Mouse (Mus musculus): Measurements from ENCODE around the gene Wdr76.
"Not testable (repeated sequence)": the region's sequence is repeated elsewhere in the genome, so short reads cannot be mapped to it uniquely, and the experiment has no call there.

Wdr76 gene

DNA sequence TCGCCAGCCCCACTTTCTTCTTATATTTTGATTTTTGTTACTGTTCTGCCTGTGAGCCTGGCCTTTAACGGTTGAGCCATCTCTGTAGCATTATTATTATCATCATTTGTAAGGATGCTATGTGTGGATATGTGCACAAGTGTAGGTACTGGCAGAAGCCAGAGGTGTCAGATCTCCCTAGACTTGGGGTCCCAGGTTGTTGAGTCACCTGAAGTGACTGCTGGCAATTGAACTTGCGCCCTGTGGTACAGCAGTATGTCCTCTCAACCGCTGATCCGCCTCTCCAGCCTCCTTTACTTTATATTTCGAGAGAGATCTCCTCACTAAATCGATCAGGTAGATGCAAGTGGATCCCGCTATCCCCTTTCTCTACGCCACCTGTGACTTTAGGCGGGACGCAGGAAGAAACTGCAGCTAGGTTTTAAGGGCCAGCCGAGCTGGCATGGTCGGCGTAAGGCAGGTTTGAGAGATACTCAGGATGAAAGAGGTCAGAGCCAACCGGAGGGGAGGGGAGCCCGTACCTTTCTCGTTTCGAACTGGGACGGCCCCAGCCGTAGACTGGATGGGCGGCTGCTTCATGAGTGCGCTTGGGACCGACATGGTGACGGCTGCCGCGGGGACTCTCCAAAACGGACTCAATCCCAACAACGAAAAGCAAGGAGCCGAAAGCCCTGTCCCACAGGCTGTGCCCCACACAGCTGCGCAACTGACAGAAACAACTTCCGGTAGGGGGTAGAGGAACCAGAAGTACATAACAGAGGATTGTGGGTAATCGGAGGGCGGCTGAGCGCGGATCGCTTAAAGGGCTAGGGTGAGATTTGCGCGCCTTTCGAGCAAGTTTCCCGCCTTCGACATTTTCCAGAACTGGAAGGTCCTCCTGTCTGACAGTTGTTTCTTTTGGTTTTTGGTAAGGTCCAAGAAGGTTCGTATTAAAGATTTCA is at the start of gene Wdr76, which contains the start of gene Mfap1a:
Gene Wdr76, plus strand, starts transcription at position 782 of the 941 bp plus-strand sequence.
Gene Mfap1a, minus strand, starts transcription at position 724 of the 941 bp plus-strand sequence.
- peak; percentile 96 for DNase-seq (ENCODE audit: low read depth, low spot score)

DNA sequence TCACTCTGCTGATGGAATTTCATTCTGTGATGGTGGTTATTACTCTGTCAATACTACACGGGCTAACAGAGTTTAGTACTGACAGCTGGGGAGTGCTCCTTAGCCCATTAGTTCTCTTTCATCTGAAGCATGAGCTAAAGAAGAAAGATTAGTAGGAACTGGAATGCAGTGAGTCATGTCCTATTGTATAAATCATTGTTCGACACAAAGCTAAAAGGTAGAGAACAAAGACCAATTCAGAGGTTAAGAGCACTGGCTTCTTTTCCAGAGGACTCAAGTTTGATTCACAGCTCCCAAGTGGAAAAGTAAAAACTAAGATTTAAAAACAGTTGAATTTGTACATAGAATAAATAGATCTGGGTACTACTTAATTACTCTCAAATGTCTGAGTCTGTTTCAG is 46.5 kb upstream of the Wdr76 start:
- DNase-seq (ENCODE audit: low read depth, low spot score): no peak

DNA sequence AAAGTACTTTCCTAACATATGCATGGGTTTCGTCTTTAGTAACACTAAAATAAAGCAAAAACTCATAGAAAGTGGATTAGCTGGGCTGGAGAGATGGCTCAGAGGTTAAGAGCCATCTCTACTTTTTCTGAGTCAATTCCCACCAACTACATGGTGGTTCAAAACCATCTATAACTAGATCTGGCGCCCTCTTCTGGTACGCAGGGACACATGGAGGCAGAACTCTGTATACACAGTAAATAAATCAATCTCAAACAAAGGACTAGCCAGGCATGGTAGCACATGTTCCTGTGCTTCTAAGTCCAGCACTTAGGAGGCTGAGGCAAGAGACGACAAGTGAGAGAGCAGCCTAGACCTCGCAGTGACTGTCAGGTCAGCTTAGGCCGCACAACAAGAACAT is 37.5 kb upstream of the Wdr76 start:
- not testable (repeated sequence) for DNase-seq (ENCODE audit: low read depth, low spot score)

DNA sequence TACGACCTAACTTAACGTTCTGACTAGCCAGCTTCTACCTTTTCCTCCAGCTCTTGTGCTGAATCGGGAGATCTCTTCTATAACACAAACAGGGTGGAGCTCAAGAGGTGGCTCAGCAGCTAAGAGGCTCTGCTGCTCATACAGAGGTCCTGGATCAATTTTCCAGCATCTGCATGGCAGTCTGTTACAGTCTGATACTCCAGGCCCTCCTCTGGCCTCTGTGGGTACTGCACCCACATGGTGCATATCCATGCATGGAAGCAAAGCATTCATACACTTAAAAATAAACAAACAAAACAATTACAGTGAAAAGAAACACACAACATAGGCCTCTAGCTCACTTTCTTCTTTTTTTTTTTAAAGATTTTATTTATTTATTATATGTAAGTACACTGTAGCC is 33.7 kb upstream of the Wdr76 start:
- not testable (repeated sequence) for DNase-seq (ENCODE audit: low read depth, low spot score)

DNA sequence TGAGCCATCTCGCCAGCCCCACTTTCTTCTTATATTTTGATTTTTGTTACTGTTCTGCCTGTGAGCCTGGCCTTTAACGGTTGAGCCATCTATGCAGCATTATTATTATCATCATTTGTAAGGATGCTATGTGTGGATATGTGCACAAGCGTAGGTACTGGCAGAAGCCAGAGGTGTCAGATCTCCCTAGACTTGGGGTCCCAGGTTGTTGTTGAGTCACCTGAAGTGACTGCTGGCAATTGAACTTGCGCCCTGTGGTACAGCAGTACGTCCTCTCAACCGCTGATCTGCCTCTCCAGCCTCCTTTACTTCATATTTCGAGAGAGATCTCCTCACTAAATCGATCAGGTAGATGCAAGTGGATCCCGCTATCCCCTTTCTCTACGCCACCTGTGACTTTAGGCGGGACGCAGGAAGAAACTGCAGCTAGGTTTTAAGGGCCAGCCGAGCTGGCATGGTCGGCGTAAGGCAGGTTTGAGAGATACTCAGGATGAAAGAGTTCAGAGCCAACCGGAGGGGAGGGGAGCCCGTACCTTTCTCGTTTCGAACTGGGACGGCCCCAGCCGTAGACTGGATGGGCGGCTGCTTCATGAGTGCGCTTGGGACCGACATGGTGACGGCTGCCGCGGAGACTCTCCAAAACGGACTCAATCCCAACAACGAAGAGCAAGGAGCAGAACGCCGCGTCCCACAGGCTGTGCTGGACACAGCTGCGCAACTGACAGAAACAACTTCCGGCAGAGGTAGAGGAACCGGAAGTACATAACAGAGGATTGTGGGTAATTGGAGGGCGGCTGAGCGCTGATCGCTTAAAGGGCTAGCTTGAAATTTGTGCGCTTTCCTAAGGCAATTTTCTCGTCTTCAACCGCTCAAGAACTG is 33.0 kb upstream of the Wdr76 start, which contains the start of gene Mfap1b:
Gene Mfap1b, minus strand, starts transcription at position 767 of the 879 bp plus-strand sequence.
- DNase-seq (ENCODE audit: low read depth, low spot score): peak; percentile 94

DNA sequence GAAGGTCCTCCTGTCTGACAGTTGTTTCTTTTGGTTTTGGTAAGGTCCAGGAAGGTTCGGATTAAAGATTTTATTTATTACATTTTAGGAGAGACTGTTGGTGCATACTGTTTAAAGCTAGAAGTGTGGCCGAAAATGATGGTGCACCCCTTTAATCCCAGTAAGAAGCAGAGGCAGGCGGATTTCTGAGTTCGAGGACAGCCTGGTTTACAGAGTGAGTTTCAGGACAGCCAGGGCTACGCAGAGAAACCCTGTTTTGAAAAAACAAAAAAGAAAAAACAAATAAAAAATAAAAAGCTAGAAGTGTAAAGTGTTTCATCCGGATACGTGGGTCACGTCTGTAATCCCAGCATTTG is 32.4 kb upstream of the Wdr76 start:
- DNase-seq (ENCODE audit: low read depth, low spot score): no peak

DNA sequence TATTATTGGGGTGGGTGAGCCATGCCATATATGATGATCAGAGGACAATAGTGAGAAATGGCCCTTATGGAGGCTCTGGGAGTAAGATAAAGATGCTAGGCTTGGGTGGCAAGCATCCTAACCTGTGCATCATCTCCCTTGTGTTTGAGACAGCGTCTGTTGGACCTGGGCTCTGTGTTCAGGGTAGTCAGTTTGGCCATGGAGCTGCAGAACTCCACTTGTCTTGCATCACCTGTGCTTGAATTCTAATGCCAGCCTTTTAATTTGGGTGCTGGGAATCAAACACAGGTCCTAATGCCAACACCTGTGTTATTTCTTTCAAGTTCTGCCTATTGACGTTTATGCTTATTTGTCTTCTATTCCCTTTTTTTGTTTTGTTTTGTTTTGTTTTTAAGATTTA is 31.2 kb upstream of the Wdr76 start:
- not testable (repeated sequence) for DNase-seq (ENCODE audit: low read depth, low spot score)

DNA sequence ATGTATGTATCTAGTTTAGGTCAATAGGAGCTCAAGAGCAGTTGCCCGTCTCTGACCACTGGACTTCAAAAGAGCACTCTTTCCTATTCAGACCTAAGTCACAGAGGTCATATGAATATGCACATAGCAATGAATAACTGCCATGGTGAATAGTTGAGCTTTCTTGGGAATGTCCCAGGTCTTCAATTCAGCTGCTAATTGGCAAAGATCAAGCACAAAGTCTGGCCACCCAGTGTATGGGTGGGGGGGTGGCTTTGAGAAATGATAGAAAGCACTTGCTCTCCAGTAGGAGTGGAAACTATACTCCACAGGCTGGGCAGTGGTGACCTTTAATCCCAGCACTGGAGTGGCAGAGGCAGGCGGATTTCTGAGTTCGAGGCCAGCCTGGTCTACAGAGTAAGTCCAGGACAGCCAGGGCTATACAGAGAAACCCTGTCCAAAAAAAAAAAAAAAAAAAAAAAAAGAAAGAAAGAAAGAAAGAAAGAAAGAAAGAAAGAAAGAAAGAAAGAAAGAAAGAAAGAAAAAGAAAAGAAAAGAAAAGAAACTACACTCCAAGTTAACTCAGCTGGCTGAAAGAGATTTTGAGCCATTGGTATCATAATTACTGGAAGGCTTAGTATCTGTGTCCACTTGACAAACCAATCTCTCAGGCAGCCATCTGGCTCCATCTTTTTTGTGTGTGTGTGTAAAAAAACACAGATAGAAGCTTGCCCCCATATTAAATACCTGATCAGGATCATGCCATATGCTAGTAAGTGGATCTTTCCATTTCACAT is 28.8 kb upstream of the Wdr76 start:
- peak; percentile 84 for DNase-seq (ENCODE audit: low read depth, low spot score)

DNA sequence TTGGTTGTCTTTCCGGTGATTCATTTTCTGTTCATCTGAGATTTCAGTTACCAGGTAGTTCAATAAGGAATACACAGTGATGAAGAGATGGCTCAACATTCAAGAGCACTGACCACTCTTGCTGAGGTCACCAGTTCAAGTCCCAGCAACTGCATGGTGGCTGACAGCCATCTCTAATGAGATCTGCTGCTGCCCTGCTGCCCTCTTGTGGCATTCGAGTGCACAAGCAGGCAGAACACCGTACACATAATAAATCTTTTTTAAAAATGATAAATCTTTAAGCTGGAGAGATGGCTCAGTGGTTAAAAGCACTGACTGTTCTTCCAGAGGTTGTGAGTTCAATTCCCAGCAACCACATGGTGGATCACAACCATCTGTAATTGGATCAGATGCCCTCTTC is 26.0 kb upstream of the Wdr76 start:
- peak; percentile 63 for DNase-seq (ENCODE audit: low read depth, low spot score)

DNA sequence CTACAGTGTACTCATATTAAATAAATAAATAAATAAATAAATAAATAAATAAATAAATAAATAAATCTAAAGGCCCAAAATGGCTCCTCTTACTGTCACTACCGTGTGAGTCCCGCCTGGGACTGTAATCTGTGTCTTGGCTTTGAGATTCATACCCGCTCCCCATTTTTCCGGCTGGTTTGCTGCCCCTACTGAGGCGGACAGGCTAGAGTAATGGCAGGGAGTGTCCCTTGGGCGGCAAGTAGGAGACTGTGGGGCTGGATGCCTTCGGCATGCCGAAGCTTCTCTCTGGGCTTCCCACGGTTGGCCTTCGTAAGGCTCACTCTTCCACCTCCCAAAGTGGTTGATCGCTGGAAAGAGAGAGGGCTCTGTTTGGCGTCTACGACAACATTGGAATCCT is 25.6 kb upstream of the Wdr76 start:
- not testable (repeated sequence) for DNase-seq (ENCODE audit: low read depth, low spot score)

DNA sequence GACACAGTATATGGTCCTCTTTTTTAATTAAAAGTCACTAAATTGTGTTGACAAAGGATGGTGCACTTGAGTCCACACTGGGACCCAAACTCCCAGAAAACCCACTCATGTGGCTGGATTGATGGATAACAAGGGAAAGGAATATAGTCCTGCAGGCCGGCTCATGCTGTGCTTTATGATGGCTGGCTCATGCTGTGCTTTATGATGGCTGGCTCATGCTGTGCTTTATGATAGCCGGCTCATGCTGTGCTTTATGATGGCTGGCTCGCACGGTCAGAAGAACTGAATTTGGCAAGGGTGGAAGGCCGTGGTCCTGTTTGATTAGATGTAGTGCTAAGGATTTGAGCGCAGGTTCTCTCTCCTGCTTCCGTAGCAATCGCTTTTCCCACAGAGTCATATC is 22.9 kb upstream of the Wdr76 start:
- peak; percentile 22 for DNase-seq (ENCODE audit: low read depth, low spot score)

DNA sequence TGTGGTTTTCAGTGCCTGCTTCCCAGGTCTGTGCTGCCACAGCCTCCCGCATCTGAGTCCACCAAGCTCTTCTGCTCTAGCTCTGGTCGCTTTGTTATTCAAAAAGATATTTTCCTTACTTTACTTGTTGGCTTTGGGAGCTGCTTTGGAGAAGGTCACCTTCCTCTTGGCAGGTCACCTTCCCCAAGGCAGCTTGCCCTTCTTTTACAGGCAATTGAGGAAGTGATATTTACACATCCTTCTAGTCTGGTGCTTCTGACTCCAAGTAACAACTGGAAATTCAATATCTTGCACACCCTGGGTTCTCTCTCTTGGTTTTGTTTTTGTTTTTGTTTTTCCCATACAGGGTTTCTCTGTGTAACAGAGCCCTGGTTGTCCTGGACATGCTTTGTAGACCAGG is 22.1 kb upstream of the Wdr76 start:
- DNase-seq (ENCODE audit: low read depth, low spot score): not testable (repeated sequence)

DNA sequence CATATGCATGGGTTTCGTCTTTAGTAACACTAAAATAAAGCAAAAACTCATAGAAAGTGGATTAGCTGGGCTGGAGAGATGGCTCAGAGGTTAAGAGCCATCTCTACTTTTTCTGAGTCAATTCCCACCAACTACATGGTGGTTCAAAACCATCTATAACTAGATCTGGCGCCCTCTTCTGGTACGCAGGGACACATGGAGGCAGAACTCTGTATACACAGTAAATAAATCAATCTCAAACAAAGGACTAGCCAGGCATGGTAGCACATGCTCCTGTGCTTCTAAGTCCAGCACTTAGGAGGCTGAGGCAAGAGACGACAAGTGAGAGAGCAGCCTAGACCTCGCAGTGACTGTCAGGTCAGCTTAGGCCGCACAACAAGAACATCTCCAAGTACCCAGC is 5.0 kb upstream of the Wdr76 start:
- DNase-seq (ENCODE audit: low read depth, low spot score): not testable (repeated sequence)

DNA sequence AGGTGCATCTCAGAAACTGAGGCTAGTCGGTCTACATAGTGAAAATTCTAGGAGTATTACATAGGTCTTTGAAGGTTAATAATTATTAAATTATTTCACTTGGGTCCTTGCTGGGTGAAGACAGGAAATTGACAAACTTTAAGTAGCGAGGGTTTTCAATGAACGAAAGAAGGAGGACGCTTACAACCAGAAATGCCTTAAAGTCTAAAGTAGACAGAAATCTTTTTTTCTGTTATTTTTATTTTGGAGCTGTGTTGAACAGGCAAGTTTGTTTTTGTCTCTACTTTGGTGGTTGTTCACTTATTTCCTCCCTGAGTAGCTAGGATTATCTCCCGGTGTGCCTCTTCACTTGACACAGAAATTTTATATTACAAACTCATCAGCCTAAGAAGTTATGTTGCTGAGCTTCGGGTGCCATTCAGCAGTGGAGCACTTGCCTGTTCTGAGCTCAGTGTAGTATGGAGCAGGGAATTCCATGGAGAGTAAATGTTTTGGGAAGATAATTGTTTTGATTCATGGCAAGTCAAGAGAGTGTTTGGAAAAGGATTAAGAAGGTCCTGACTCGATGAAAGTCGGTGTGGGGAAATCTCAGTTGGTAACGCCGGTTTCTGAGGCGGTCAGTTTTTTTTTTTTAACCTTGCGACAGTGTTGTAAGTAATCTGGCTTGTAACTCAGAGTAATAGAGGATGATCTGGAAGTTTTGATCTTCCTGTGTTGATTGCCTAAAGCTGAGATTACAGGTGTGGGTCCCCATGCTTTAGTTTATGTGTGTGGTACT is 839 bp downstream of the Wdr76 start:
- DNase-seq (ENCODE audit: low read depth, low spot score): no peak

DNA sequence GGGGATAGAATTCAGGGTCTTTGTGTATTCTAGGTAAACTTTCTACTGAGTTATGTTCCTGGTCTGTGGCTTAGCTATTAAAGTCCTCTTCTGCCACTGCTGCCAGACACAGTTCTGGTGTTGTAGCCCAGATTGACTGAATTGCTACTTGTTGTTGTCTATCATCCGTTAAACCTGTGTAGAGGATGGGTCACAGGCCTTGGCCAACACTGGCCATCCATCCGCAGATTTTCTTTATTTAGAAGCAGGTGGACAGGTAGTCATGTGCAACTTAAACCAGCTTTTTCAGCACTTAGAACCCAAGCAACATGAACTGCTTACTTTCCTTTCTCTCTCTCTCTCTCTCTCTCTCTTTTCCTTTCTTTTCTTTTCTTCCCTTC is 1.4 kb downstream of the Wdr76 start:
- no peak for DNase-seq (ENCODE audit: low read depth, low spot score)

DNA sequence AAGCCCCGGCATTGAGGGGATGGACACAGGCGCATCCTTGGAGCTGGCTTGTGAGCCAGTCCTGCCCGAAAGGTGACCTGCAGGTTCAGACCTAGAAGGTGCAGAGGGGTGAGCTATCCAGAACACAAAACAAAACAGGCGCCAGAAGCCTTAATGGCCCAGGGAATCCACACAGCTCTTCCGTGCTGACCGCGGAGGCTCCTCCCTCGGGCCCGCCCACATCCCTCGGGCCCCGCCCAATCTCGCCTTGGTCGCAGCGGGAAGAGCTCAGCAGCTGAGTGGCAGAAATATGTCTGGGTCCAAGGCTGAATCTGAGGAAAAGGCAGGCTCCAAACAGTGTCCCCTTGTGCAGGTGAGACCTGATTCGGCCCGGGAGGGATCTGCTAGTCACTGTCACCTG is 3.1 kb downstream of the Wdr76 start:
- DNase-seq (ENCODE audit: low read depth, low spot score): peak; percentile 92

DNA sequence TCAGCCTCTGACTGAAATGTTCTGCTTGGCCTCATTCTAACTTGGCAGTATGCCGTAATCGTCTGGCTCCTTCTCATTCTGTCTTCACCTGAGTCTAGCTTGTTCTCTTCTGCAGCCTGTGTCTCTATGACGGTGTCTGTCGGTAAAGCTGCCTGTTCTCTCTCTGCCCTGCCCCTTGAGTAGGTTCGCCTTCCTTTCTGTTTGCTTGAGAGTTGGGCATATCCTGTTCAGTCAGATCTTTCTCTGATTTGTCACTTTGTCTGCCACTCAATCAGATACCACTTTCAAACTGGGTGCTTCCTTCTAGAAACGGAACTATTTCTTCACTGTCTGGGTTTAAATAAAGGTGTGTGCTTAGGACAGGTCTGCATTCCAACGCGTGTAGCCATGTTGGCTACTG is 4.9 kb downstream of the Wdr76 start:
- DNase-seq (ENCODE audit: low read depth, low spot score): peak; percentile 25

DNA sequence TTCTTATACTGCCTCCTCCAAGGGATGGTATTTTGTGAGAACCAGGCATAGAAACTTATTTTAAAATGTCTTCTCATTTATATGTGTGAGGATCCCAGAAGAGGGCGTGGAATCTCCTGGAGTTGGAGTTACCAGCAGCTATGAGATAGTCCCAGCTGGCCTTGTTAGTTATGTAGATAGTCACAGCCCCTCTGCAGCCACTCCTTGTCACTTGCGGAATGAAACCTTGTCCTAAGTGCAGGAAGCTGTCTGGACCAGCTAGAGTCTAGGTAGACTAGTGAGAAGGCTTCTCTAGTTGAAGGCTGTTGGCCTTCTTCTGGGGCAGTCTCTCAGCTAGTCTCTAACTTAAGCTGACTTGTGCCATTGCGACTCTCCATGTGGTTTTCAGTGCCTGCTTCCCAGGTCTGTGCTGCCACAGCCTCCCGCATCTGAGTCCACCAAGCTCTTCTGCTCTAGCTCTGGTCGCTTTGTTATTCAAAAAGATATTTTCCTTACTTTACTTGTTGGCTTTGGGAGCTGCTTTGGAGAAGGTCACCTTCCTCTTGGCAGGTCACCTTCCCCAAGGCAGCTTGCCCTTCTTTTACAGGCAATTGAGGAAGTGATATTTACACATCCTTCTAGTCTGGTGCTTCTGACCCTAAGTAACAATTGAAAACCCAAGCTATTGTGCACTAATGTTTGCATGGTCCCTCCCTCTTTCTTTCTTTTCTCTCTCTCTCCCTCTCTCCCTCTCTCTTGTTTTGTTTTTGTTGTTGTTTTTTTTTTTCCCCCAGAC is 6.7 kb downstream of the Wdr76 start:
- DNase-seq (ENCODE audit: low read depth, low spot score): peak; percentile 67

DNA sequence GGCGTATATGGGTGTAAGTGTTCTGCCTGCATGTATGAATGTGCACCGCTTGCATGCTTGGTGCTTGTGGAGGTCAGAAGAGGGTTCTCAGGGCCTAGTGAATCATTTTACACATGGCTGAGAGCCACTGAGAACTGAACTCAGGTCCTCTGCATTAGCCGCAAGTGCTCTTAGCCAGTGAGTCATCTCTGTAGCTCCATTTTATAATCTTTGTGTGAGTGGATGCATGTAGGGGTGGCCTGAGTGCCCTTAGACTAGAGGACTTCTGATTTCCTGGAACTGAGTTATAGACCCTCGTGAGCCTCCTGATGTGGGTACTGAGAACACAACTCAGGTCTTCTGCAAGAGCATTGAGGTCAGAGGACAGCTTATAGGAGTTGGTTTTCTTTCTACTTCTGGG is 7.7 kb downstream of the Wdr76 start:
- DNase-seq (ENCODE audit: low read depth, low spot score): no peak

DNA sequence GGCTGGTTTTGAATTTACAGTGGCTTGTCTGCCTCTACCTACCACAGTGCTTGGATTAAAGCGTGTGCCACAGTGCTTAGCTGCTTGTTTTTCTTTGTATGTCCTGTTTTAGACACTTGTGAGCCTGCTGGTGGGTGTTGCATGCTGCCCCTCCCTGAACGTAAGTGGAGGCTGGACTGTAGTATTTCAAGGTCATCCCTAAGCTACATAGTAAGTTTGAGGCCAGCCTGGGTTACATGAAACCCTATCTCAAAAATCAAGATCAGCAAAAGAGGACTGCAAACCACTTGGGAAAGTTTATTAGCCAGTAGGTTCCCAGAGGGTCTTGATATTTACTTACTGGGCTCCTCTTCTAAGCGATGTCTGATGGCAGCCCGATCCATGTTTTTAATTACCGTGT is 11.6 kb downstream of the Wdr76 start:
- no peak for DNase-seq (ENCODE audit: low read depth, low spot score)

All from ZHBTc4 (cell line).